Mouse (Mus musculus) lung, postnatal 4 days (tissue): ENCODE results near the gene Gm16381.
"Not testable (repeated sequence)": the region's sequence is repeated elsewhere in the genome, so short reads cannot be mapped to it uniquely, and the experiment has no call there.

Experiments used
- DNase-seq, 2 experiments: peaks; one replicate each; pipeline ENCODE4 v3.0.0; 2021

The Gm16381 gene

DNA sequence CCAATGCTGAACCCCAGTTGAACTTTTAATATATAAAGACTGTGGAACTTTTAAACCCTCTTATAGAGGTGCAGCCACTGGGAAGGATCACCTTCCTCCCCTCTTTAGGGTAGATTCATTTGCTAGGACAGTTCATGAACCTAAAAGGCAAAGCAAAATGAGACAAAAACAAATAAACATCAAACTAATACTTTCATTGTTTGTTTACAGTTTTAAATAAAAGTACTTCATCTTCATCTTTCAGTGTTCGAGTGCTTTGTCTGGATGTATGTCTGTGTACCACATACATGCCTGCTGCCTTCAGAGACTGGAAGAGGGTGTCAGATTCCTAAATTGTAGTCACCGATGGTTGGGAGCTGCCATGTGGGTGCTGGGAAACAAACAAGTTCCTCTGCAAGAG, at the start of gene Gm16381:
Gene Gm16381, minus strand, starts transcription at position 101 of the 400 bp plus-strand sequence.
- not testable (repeated sequence) for DNase-seq

DNA sequence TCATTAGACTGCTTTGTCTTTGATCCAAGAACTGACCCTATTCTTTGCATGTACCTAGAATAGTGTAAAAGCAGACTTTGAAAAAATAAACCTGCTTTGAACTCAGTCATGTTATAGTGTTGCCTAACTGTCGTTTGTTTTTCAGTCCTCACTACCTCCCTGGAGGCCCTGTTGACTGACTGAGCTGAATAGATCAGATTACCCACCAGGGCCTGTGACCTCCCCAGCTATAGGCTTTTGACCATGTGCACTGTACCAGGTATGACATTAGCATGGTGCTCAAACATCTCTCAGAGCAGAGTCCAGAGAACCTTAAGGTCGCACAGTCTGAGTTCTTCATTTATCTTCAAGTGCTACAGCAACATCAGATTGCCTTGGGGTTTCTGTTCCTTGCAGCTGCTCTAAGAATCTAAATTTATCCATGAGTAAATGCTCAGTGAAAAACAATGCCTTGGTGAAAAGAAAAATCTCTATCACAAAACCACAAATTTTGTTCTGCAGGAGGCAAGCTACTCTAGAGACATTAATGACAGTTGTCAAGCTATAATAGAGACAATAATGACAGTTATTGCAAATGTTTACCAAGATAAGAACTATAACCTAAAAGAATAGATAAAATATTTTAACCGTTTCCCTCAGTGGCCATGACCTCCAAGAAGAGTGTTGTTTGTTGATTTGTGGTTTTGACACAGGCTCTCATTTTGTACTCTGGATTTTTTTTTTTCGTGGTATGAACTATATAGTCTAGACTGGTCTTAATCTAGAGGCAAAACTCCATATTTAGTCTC, 8.7 kb upstream of the Gm16381 start:
- DNase-seq, result not testable (repeated sequence)

DNA sequence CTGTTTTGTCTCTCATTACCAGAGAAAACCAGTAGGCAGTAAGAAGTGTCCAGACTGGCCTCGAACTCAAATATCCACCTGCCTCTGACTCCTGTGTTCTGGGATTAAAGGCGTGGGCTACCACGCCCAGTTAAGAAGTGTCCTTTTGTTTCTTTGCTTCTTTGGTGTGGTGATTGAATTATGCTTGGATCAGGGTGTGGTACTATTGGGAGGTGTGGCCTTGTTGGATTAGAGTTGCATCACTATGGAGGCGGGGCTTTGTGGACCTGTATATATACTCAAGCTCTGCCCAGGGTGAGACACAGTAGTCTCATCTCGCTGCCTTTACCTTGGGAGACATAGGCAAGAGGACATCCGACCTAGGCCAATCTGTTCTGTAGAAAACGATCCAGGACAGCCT, 25.9 kb downstream of the Gm16381 start, which contains the start of gene Gm4027:
Gene Gm4027, plus strand, starts transcription at position 301 of the 400 bp plus-strand sequence.
- DNase-seq, result not testable (repeated sequence)

DNA sequence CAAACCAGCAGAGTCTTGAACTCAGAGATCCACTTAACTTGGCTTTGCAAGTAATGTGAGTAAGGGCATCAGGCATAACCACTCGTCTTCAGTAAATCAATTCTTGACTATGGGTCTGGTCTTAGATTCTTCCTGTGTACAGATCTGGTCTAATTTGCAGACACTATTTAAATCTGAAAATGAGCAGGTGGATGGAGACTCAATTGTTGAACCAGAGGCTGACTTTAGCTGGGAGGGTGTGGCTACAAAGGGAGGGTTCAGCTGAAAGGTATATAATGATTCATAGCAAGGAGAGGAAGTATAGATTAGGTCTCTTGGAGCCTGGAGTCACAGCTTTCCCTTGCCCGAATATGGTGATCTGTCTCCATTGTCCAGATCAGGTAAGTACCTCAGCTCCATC, 42.0 kb downstream of the Gm16381 start, which contains the start of gene Oog1:
Gene Oog1, plus strand, starts transcription at position 301 of the 400 bp plus-strand sequence.
- DNase-seq, result not testable (repeated sequence)

DNA sequence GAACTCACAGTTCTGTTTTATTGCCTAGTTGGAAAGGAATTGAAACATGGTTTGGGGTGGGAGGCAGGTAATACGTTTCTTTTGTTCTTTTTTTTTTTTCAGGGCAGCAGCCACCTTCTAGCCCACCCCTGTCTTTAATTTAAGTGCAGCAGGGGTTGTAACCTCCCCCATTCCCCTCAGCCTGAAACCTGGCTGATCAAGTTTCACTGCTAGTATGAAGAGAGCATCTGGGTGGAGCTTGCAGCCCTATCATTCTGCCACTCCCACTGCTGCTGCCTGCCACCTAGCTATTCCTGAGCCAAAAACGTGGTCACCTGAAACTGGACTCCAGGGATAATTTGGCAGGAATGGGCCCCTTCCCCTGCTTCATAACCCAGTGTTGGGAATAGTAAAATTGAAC, 43.0 kb downstream of the Gm16381 start:
- not testable (repeated sequence) for DNase-seq
